Mouse (Mus musculus): Measurements from ENCODE around the gene Sec16b. TPM values are rescaled to one million over a fixed set of nuclear protein-coding genes. Genes with fewer than 3 reads are reported as not detected.

Sec16b gene
- total RNA-seq, 2 experiments from 2014 or later: 0.77 TPM; not detected in 1

DNA sequence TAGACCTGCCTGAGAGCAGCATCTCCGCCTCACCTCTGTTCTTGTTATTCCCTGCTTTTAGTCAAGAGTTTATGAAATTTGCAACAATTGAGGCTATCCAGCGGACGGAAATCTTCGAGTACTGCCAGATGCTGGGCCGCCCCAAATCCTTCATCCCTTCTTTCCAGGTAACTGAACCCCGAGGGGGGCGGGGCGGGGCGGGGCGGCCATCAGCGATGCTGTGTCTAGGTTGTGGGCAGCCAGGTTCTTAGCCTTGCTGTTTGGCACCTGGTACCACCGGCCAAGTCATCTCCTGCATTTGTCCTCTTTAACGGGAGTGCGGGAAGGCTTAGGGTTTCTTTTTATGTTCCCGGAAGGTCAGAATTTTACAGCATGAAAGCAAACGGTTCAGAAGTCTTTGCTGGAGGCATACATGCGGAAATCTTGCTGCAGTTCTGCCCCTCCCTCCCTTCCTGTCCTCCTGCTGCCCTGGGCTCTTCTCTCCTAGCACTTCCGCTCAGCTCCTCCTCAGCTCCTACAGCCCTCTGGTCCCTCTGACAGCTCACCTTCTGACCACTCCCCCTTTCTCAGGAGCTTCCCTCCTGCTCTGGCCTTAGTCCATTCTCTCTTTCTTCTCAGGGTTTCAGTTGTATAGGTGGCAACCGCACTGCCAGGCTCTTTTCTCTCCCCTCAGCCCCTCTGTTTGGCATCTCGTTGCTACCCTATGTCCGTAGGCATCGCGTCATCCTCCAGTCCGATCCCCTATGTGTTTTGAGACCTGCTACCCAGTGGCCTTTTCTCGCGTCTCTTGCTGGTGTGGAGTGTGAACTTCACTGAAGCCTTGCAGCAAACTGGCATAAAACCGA is 48.4 kb downstream of the Sec16b start:
- ATAC-seq (replicated peaks; ENCODE audit: low FRiP score, poor library complexity, severe bottlenecking): no peak

DNA sequence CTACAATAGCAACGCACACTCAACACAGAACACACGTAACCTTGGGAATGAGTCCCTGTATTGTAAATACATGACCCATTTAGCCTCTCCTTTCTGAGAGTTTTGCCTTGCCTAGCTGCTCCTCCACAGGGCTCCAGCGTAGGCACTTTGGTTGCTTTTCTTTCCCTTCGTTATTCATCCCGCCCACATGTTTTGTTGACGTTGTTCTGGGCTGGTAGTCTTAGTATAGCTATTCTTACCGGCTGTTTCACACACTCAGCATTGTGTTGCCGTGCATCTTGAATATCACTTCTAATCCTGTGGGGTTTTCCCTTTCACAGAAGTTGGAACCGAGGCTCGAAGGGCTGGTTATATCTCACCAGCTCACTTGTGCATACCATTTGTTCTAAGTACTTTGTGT is 49.2 kb downstream of the Sec16b start:
- ATAC-seq (replicated peaks; ENCODE audit: low FRiP score, poor library complexity, severe bottlenecking): no peak

DNA sequence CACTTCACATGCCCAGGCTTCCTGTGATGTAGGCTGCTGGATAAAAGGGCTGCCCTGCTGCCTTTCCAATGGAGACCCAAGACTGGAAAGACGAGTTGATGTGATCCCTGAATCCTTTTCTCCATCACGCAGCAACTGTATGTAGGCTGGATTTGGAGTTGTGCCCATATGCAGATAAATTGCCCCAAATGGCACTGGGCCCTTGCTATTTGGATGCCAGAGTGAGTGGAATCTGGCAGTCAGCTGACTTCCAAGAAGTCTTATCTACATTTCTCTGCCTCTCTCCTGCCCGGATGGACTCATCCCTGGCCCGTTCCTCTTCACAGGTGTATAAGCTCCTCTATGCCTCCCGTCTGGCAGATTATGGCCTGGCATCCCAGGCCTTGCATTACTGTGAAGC is 49.9 kb downstream of the Sec16b start:
- no peak for ATAC-seq (replicated peaks; ENCODE audit: low FRiP score, poor library complexity, severe bottlenecking)

DNA sequence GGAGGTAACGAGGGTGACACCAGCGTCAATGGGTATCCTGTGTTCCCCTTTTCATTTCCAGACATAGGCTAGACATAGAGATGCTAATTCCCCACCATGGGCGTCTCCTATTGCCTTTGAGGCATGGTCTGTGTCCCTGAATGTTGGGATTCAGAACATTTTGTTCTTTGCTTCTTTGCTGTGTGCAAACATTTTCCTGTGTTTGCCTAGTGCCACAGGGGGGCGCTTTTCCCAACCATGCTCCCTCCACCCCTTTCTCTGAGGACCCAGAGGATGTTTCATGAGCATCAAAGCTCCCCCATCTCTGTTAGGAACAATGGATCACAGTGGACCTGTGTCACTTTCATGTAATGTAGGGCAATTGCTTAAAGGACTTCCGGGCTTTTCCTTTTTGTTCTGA is 51.6 kb downstream of the Sec16b start:
- ATAC-seq (replicated peaks; ENCODE audit: low FRiP score, poor library complexity, severe bottlenecking): no peak

DNA sequence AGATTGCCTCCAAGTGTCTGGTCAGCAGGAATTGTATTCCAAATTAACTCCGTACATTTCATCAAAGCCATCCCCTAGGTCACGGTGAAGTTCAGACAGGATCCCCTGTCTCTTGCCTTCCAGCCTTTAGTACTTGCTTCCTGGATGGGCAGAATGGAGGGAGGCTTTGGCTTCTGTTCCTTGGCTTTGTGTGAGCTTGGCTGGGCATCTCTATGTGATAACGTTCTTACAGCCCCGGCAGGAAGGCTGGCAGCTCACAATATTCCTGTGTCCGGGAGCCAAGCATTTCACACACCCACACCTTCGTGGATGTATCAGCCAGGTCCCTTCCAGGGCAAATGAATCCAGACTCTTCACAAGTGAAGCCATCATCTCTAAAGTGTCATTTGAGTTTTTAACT is 53.5 kb downstream of the Sec16b start:
- ATAC-seq (replicated peaks; ENCODE audit: low FRiP score, poor library complexity, severe bottlenecking): no peak

DNA sequence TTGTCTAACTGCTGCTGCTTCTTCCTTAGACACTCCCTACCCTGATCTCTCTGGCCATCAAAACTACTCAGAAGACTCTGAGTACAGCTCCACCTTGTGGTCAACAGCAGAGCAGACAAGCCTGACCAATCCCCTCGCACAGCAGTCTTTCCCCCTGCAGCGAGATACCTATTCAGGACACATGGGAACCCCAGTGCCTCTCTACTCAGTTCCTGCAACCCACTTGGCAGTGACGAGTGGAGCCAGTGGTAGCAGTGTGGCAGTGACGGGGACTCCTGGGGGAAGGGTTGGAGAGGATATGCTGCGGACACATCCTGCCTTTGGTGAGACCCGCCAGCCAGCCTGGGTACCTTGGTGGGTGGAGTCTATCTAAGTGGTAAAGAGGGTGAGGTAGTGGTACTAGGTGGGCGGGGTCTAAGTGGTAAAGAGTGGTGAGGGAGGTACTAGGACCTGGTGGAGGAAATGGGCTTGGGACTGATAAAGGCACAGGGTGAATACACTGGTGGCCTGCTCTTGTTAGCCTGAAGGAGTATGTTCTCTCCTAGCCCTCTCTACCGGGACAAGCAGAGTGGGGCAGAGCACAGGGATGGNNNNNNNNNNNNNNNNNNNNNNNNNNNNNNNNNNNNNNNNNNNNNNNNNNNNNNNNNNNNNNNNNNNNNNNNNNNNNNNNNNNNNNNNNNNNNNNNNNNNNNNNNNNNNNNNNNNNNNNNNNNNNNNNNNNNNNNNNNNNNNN is 54.3 kb downstream of the Sec16b start:
- ATAC-seq (replicated peaks; ENCODE audit: low FRiP score, poor library complexity, severe bottlenecking): no peak

DNA sequence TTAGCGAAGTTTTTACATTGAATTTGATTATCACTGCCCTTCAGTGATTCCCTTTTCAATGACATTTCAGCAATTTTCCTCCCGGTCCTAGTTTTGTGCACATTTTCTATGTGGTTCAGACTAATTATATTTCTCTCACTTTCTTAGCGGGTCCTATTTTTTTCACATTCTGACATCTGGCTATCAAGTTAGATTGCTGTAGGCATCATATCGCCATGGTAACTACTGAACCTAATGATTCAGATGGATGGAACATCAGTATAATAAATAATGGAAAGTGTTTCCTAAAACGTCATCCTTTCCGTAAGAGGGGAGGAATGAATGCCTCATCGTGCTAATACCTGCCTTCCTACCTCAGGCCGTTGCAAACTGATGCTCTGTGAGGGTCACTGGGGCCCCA is 61.3 kb downstream of the Sec16b start:
- ATAC-seq (replicated peaks; ENCODE audit: low FRiP score, poor library complexity, severe bottlenecking): no peak

DNA sequence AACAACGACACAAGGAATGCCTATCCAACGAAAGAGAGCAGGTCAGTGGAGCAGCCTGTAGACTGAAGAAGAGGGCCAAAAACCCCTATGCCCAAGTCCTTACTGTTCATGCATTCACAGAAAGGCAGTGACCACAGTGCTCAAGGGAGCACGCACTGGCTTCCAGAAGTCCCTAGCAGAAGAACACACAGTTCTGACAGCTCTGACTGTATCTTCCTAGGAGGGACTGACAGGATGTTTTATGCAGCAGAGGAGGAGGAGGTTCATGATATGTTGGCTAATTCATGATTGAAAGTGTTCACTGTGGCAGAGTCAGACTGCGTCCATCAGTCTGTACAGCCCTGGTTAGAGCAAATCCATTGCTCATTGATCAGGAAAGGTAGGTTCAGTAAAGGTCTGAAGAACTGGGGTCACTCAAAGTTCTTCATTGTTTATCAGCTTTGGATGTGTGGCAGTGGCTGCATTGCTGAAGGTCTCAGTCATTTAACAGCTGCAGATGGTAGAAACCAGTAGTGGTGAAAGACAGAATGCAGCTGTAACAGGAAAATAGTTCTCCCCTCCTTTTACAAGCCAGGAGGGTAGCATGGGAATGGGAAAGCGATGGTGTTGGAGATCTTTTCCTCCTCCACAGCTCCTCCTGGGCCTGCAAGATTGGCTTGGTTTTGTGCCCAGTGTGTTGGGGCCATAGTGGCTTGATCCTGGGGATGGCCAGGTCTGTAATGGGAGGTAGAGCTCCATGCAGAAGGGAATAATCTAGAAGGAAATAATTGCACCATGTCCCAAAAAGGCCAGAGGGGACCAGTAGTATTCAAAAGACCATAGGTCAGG is 62.9 kb downstream of the Sec16b start:
- ATAC-seq (replicated peaks; ENCODE audit: low FRiP score, poor library complexity, severe bottlenecking): no peak

DNA sequence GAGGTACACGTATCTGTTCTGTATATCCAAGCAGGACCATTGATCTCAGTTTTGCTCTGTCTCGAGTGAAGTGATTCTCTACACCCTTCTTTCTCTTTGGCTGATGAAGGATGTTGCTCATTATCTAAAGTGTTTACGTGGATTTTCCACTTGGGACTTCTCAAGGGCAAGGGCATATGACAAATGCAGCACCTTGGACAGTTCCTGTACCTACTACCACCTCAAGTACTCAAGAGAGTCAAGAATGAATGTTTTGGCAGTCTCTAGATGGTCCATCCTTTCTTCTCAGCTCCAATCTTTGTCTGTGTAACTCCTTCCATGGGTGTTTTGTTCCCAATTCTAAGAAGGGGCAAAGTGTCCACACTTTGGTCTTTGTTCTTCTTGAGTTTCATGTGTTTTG is 68.8 kb downstream of the Sec16b start:
- no peak for ATAC-seq (replicated peaks; ENCODE audit: low FRiP score, poor library complexity, severe bottlenecking)

DNA sequence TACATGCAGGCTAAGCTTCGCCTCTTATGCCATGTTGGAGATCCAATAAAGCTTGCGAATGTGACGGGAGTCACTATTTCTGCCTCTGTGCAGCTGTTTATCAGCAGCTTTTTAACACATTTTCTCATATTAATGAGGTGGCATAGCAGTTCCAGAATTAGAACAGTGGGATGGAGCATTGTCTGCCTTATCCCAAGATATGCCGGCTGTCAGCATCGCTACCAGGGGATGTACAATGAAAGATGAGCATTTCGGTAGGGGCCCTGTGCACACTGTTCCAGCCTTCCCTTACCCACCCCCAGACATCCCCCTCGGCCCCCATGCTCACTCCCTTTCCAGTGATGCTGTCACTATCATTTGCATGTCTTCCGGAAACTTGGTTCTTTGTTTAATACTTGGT is 71.8 kb downstream of the Sec16b start:
- ATAC-seq (replicated peaks; ENCODE audit: low FRiP score, poor library complexity, severe bottlenecking): no peak

DNA sequence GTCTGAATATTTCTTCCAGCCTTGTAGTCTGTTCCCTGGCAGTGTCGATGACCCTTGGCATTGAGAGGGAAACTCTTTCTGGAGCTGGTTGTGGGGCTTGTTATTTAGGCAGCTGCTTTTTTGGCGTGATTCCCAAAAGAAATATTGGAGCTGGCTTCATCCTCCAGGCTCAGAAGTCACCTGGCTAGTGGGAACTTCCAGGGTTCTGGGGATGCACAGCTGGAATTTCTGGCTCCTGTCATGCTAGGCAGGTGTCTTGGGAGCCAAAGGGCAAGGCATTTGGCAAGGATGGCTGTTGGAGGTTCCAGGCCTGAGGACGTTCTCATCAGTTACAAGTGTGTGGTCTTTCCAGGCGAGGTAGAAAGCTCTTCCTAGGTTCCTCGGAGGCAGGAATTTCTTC is 80.0 kb downstream of the Sec16b start:
- no peak for ATAC-seq (replicated peaks; ENCODE audit: low FRiP score, poor library complexity, severe bottlenecking)

DNA sequence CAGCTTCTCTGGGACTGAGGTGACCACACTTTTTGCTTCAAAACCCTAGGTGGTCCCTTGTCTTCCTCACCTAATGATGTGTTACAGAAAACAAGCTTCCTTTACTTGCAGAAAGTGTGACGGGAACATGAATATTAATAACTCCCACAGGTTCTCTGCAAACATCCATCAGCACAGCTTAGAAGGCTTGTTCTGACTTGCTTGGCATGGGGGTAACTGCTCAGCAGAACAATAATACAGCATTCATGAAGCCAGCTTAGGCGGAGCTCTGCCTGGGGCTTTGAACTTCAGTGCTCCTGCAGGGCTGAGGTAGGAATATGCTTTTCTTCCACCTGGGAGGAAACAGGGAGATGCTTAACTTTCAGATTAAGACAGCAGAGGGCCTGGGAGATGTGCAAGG is 85.5 kb downstream of the Sec16b start:
- ATAC-seq (replicated peaks; ENCODE audit: low FRiP score, poor library complexity, severe bottlenecking): no peak

DNA sequence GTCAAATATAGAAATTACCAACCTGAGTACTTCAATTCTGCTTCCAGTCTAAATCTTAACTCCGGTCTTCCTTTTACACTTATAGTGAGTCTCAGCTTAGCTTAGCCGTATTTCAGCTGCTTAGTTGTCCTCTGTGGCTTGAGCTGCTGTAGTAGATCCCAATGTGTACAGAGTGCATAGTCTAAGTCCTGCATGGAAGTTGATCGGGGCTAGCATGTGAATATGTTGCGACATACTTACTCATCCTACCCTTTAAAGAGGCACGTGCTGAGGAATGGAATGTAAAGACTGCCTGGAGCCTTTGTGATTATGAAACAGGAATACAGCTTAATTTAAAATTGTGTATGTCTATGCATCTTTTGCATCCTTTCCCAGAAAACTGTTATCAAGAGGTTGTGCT is 88.0 kb downstream of the Sec16b start:
- no peak for ATAC-seq (replicated peaks; ENCODE audit: low FRiP score, poor library complexity, severe bottlenecking)

DNA sequence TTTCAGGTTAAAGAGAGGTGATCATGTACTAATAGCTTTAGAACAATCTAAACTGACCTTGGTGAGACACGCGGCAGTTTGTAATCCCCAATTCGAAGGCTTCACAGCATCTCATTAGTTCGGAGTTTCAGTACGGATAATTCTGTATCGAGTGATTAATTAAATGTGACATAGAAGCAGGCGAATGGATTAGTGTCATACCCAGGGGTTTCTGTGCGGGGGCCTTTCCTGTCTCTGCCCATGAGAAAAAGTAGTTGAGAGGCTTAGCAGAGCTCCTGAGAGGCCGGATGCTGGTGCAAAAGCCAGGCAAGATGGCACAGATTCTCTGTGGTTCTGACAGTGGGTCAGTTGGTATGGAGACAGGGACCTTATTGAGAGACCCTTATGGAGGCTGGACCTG is 88.6 kb downstream of the Sec16b start:
- ATAC-seq (replicated peaks; ENCODE audit: low FRiP score, poor library complexity, severe bottlenecking): no peak

DNA sequence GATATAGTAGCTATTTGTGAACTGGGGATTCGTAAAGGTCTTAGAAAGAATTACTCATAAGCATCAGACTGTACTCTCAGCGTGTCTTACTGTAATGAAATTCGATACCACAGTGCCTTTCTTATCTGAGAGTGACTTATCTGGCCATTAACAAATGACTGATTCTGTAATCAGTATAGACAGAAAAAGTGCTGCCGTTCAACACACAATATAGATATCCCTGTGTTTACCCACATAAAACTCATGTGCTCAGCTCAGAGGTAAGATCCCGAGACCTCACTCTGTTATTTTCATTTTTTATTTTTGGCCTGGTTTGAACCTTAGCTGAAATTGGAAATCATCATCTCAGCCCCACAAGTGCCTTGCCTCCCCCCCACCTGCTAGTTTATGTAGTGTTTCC is 98.0 kb downstream of the Sec16b start:
- no peak for ATAC-seq (replicated peaks; ENCODE audit: low FRiP score, poor library complexity, severe bottlenecking)

Other genes starting within 250 kb of the Sec16b start
- under 0.01 and 0.63 TPM in 2 replicates for gene Rasal2, start 94.1 kb upstream of the Sec16b start, total RNA-seq (2015; ENCODE audit: low replicate concordance)
- gene Rasal2, start 94.1 kb upstream of the Sec16b start, total RNA-seq (2017; ENCODE audit: low replicate concordance): 0.14 and 0.85 TPM in 2 replicates
- 2.1 and 7.7 TPM in 2 replicates for gene Cryzl2, start 48.2 kb upstream of the Sec16b start, total RNA-seq (2015; ENCODE audit: low replicate concordance)
- 0.98 and 3.6 TPM in 2 replicates for gene Cryzl2, start 48.2 kb upstream of the Sec16b start, total RNA-seq (2017; ENCODE audit: low replicate concordance)

All from erythroblast, adult 5-6 weeks (primary cell).